Mouse (Mus musculus) cerebellum, adult 8-10 months (tissue): Measurements from ENCODE around the gene Hs2st1.

ENCODE experiments used
- DNase-seq: peaks from one replicate; pipeline ENCODE4 v3.0.0; 2022

Gene Hs2st1

DNA sequence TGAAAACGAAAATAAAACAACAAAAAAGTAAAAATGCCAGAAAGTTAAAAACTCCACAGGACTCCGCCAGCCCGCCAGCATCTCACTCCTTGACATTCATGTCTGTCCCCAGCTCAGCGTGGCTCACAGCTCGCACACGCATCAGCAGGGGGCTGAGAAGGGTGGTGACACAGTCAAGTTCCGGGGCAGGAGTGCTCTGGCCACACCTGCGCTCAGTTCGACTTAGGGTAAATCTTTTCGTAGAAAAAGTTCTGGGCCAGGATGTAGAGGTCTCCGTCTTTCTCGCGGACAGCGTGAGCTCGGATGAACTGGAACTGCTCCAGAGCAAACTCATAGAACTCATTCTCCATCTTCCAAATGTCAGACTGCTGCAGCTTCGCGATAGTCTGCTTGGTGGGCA is 135.7 kb downstream of the Hs2st1 start:
- no peak for DNase-seq

DNA sequence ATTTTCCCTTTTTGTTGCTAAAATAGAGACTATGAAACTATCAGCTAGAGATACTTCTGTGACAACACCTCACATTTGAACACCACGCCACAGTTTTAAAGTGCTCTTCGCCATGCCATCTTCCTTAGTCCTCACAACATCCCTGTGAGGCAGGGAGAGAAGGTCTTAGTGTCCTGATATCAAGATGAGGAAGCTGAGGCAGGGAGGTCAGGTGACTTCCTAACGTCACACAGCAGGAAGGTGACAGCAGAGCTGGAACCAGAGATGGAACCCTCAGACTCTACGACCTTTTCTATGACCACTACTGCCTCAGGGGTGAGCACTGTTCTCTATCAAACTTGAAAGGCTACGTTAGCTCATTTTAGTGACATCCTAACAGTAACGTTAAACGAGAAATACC is 136.9 kb downstream of the Hs2st1 start:
- DNase-seq, result no peak

DNA sequence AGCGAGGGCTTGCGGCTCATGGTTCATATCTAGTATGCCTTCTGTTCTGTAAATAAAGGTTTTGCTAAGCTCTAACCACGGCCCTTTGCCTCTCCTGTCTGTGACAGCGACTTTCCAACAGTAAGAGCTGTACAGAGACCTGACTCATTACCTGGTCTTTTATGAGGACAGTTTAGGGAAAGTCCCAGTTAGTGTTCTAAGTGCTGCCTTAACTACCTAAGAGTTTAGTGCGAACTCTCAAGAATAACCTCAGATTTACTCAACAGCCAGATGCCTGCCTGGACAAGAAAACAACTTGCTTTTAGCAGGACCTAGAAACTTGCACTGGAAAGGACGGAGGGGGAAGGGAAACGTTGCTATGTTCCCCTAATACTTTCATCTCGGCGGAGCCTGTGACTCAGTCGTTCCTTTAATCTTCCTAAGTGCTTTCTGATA is 137.8 kb downstream of the Hs2st1 start:
- DNase-seq, result no peak

DNA sequence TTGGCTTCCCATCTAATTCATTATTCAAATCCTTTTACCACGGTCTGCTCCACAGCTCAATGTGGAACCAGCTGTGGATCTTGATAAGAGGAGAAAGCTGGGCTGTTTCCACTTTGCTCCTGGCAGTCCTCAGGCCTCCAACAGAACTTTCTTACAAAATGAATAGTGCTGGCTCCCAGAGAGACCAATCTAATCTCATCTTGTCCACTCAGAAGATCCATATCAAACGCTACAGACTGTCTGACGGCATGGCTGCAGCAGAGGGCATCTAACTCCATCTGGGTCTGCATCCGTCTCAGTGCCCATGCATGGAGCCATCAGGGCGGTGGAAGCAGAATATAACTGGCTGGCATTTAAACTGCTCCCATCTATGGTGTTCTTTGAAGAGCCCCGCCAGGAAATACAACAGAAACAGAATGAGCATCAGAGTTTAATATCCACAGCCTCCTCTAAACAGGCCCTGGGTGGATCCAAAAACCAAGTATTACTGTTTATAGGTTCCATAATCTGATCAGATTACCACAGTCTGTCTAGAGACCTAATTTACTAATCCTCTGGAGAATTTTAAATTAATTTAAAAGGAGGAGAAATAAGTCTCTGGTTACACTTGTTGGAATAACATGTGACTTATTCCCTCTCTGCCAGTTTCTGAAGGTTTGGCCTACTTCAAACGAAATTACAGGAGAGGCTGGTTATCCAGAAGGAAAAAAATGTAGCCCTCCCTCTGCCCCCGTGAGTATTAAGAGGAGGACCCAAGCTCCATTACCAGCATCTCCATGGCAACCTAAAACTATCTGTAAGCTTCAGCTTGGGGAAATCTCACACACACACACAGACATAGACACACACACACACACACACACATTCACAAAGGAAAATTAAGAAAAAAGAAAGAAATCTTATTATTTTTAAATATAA is 141.2 kb downstream of the Hs2st1 start:
- DNase-seq, result no peak

DNA sequence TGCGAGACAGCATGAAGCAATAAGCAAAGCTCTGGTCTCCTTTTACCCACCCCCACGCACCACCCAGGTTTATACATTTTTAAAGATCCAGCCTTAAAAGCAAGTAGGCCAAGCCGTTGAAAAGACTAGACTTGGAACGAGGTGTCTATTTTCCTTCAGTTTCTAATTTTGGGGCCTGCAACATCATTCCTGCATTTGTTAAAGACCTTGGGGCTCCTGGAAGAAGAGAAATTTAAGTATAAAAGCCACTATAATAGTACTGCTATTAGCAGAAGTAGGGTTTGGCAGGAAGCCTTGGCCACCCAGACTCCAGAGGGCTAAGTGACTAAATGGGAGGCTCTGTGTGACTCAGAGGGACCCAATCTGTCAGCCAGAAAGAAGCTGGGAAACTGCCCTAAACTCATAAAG is 144.9 kb downstream of the Hs2st1 start:
- DNase-seq, result no peak

DNA sequence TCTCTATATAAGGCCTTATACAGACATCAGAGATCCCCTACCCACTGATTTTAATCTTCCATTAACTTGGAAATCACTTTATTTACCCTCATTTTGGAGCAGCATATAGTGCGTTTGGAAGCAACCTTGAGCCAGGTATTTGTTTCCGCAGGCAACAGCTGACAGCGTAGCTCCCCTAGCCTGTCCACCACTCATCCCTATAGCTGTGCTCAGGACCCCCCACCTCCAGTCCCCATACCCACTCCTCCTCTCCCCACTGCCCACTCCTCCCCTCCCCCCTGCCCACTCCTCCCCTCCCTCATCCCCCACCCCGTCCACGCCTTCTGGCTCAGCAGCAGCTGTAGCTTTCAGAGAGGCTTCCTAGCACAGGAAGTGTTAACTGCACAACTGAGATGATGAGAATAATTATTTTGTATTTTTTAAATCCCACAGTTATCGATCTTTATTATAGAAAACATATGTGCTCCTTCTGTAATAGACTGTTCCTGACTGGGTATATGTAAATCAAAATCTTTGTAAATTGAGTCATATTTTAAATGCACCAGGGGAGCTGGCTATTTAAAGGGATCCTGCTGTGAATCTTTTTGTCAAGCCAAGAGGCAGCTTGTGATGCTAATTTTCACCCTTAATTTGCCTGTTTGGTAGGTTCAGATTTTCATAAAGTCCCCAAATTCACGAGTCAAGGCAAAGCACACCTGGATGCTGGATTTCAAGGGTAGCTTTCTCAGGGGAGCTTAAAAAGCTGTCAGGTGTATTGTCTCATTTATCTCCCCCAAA is 148.4 kb downstream of the Hs2st1 start:
- no peak for DNase-seq

DNA sequence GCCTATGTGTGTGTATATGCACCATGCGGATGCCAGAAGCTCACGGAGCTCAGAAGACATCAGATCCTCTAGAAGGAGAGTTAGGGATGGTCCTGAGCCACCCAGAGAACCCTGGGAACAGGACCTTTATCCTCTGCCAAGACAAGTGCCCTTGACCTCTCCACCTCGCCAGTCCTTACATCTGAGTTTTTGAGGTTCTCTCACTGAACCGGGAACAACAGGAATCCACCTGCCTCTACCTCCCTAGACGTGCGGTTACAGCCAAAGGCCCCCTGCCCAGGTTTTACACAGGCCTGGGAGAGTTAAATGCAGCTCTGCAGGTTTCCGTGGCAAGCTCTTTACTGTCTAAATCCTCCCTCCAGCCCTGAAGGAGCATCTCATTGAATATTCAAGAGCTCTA is 156.2 kb downstream of the Hs2st1 start:
- no peak for DNase-seq

DNA sequence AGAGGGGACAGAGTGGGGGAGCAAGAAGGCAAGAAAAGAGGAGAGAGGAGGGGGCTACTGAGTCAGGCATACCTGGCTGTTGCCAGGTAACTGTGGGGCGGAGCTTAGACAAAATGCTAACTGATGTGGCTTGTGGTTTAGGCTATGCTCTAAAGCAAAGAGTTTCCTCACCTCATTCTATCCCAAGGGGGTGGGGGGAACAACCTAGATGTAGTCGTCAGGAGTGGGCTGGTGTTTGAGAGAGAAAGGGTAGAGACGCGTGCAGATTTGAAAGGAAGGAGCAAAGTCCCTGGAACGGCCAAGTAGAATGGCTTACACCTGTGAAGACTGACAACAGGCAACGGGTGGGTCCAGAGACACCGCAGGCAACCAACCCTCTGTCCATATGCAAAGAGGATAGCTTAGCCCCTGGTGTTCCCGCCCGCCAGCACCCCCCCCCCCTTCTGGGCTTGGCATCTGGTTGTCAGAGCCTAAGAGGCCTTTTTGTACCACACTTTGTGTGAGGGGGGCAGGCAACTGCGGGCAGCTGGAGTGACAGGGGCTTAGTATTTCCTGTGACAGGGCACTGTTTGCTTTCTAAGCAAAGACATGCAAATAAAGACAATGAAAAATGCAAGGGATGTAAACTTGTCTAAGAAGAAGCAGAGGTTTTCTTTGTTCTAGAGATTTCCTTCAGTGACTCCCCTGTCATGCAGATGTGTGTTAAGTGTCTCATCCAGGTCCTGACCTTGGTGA is 157.3 kb downstream of the Hs2st1 start:
- no peak for DNase-seq

DNA sequence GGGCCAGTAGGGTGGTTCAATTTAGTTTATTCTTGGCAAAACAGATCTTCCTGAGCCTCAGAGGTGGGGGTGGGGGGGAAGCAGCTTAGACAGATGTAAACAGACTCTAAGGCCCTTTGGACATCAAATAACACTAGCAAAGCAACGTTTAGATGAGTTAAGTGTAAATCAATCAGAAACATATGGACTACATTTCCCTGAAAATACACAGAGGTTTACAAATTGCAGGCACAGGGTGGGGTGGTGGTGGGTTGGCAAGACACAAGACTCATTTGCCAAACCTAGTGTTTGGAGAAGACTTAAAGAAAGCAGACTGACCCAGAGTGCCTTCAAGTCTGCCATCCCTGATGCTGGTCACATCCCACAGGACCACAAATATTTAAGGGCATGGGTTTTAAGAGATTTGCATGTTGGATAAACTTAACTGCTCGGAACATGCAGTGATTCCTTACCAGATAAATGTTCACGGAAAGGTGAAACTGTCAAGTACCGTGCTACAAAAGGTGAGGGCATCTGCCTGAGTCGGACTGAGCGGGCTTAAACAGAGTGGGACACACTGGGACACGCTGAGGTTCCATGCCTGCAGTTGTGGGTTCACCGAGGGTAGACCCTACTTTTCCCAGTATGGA is 158.2 kb downstream of the Hs2st1 start:
- no peak for DNase-seq

DNA sequence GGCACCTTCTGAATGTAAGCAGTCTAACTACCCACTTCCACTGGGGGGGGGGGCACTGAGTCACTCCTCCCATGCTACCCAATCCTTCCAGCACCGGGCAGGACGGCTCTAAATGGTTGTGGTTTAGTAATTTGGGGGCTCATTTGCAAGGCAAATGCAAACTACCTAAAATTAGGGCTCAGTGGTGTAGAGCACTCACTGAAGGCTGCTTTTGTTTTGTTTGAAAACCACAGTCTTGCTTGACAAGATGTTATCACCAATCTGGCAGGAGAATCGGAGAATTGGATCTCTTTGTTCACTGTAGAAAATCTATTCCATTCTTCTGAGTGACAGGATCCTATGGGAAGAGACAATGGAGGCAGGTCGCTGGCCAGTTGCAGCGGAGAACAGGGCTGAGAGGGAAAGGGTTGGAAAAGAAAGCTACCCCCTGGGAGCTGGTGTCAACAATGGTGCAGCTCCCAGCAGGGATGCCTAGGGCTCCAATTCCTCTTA is 158.9 kb downstream of the Hs2st1 start:
- DNase-seq, result no peak

DNA sequence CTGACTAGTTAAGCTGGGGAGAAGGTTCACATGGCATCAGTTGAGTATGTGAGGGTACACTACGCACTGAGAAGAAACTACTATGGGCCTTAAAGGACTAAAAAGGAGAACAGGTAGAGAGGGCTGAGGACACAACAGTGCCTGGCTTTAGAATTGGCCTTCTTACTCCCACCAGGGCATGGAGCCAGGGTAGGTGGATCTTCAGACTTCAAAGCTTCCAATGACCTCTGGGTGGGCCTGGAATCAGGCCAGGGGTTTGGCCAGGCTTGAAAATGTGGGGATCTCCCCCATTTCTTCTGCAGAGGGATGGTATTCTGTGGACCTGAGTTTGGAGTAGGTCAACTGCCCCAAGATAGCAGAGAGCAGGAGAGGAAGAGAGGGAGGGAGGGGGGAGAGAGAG is 161.0 kb downstream of the Hs2st1 start:
- no peak for DNase-seq

DNA sequence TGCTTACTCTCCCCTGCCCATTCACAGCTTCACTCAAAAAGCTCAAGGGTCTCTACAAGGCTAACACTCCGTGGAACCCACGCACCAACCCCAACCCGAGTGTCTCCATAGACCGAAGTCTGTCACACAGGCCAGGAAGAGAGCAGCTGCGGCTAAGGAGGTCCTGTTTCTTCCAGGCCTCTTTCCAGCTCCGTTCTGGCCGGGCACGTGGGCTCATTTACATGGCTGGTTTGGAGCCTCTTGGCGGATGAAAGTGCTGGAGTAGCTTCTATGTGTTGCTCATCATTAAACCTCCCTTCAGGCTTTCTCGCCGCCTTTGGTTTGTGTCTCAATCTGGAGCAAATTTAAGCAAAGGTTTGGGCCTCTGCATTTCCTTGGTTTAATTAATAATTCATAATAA is 164.7 kb downstream of the Hs2st1 start:
- DNase-seq, result no peak

DNA sequence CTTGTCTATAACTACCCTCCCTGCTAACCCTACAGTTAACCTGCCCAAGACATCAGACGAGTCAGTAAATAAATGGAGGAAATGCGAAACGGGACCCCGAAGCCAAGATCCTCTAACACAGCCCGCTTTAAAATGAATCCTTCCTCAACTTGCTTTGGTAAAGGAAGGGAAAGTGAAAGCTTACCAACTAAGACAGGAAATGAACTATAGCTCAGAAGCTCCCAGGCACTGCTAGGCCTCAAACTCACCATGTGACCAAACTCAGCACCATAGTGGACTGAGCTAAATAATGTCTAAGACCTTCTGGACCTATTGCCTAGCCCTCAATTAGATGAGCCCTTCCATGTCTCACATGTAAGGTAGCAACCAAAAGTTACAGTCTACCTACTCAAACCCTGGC is 168.7 kb downstream of the Hs2st1 start:
- no peak for DNase-seq

DNA sequence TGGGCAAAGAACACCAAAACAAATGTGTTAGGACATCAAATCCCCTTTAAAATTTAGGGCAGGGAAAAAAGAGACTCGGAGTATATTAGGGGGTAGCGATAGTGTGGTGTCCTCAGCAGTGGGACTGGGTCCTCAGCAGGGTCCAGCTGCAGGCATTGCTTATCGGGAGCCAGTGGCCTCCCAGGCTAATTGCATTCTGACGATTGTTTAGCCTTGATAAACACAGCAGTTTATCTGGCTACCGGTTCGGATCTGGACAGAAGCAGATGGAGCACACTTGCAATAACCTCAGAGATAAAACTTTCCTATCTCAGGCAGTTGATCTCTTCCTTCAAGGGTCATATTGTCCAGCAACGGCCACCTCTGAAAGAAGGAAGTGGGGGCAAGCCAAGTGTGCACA is 169.1 kb downstream of the Hs2st1 start:
- DNase-seq, result no peak

DNA sequence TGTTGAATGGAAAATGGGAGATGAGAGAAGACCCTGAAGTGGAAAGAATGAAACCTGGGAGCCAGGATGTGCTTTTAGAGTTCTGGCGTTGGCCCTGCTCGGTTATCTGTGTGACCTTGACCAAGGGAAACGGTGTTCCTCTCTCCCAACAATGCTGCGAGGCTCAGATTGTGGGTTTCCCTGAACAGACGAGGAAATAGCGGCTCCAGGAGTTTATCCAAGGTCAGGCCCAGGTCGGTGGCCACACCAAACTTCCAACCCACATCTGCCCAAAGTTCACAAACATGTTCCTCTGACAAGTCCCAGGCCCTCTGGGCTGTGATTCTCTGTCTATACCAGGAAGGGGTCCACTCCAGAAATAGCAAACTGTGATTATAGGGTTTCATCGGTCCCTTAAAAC is 169.6 kb downstream of the Hs2st1 start:
- no peak for DNase-seq

DNA sequence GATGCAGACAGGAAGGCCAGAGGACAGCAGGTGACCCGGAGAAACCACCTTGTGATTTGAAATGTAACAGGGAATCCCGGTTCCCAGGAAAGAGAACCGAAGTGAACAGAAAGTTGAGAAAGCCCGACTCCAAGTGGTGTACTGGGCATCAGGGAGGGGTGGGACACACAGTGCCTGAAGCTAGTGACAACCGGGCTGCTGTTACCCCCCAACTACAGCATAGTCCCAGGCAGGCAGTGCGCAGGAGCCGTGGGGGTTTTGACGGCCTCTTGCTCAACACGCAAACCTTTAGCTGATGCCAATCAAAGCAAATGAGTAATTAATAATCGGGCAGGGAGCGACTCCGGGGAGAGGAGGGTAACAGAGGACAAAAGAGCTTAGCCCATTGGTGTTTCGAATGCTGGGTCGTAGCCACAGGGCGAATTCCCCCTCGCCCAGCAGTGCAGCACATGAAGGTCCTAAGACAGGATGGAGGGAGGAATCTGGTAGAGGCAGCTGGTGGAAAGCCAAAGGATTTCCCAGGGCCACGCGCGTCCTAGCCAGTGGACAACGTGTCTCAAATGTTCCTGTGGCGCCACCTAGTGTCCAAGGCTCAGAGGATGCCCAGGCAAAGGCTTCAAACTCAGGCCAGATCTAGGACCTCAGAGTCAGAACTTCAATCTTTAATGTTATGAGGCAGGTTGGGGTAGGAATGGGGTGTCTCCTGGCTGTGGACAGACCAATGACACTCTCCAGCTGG is 170.5 kb downstream of the Hs2st1 start:
- peak; percentile 54 for DNase-seq

DNA sequence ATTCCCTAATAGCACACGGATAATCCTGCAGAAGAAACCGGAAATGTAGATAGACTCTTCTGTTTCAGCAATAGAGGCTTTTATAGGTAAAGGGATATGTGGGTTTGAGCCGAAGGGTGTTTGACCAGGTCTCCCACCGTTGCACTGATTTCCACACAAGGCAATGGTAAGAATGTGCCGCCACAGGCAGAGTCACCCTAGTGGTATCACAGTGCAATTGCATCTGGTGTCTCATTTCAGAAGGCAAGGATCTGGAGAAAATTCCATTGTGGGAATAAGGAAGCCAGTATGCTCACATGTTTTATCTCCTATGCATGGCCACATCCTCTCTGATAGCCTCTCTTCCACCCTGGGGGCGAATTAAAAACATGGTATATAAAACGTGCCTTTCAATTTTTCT is 171.8 kb downstream of the Hs2st1 start:
- no peak for DNase-seq

DNA sequence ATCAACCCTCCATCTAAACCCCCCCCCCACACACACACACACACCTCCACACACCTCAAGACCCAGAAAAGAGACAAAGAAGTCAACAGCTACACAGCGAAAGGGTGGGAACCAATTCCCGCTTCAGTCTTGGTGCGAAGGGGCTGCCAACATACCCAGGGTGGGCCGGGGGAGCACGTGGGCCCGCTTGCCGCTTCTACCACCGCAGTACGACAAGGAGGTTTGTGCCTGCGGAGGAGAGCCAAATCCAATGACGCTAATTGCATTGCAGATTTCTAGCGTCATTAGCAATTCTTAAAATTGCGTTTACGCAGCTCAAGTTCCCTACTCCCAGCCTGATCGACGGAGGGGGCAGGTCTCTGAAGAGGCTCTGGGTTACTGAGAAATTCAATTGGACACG is 173.5 kb downstream of the Hs2st1 start:
- DNase-seq, result no peak

DNA sequence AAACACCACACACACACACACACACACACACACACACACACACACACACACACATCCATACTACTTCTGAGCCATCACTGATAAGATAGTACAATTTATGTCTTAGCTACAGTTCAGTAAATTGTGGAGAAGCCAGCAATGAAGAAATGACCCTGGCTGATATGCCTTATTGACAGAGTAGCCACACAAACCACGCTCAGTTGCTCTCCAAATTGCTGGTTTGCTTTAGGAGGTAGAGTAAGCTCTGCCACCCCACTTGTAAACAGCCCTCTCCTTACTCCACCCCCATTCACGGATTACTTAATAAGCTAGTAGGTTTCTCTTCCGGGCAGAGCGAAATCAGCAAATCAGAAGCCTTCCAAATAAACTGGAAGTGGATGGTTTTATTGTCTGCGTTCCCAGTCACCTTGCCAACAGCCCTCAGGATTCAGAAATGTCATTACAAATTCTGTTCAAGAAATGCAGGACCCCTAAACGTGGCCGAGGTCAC is 175.5 kb downstream of the Hs2st1 start:
- DNase-seq, result no peak

DNA sequence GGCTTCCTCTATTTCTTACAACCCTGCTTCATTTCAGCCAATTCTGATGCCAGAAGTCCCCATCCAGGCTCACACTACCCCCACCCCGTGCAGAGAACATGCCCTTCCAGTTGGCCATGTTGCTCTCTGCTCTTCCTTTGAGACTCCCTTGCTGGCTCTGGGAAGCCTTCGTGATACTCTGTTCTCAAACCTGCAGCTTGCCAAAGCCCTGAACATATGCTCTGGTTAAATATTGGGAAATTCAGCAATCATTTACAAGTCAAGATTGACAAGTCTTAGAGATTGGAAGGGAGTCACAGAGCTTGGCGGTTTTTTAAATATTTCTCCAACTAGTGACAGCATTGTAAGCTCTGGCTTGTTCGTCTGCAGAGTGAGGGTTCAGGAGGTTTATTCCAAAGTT is 183.5 kb downstream of the Hs2st1 start:
- no peak for DNase-seq

DNA sequence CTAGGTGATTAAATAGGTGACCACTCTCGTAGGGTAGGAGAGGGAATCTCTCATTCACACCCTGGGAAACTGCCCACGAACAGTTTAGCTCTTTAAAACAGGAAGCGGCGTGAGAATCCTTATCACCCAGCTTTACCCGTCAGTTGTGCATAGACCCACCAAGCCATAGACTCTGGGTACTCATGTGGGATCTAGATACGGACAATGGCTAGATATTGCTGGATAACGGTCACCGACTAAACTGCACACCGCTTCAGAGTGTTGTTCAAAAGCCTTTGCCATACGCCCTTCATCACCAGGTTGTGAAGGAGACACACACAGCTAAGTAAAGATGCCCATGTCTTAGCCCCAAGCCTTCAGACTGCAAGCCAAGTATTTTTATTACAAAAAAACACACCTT is 185.3 kb downstream of the Hs2st1 start:
- DNase-seq, result no peak

DNA sequence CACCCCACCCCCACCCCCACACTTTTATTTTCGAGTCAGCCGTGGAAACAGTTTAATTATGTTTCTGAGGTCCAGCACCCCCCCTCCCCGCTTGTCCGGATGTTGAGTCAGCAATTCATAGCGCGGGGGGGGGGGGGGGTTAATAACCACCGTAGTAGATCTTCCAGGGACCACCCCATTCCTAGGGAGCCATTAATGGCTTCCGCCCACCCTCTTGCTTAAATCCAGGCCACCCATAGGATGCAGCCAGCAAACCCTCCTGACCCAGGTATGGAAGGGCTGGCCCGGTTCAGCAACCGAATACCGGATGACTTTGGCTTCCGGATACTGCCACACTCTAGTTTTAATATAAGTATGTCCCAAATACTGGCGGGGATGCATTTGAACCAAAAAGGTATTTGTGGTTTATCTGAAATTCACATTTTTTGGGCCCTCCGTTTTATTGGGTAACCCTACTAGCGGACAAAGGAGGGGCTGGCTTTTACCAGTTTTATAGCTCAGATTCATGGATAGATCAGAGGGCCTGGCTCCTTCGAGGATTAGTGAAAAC is 188.5 kb downstream of the Hs2st1 start:
- DNase-seq, result no peak
